Mouse (Mus musculus) hindbrain, embryonic 12.5 days (tissue): ENCODE results near the gene Rnf216. TPM values are rescaled to one million over a fixed set of nuclear protein-coding genes. Genes with fewer than 3 reads are reported as not detected.

Experiments used
- ATAC-seq: fragments of 200-750 bp; cut with Nextera tagmentation; 2 replicates; pipeline ENCODE4 v1.8.0; 2017; ENCODE audit warnings: moderate TSS enrichment; ENCODE audit not compliant: low FRiP score
- H3K27ac ChIP-seq: fragments of 300-500 bp; sonication (generic); 2 replicates; pipeline ENCODE4 v1.5.1; 2016; ENCODE audit warnings: mild to moderate bottlenecking
- H3K27me3 ChIP-seq: fragments of 300-500 bp; sonication (generic); 2 replicates; pipeline ENCODE4 v1.6.1; 2016; ENCODE audit warnings: mild to moderate bottlenecking
- H3K36me3 ChIP-seq: fragments of 300-500 bp; sonication (generic); 2 replicates; pipeline ENCODE4 v1.6.1; 2016; ENCODE audit warnings: mild to moderate bottlenecking
- H3K4me1 ChIP-seq: fragments of 300-500 bp; sonication (generic); 2 replicates; pipeline ENCODE4 v1.6.1; 2016
- H3K4me2 ChIP-seq: fragments of 300-500 bp; sonication (generic); replicated peaks from 2 replicates; pipeline ENCODE4 v1.6.1; 2016; ENCODE audit warnings: mild to moderate bottlenecking
- H3K4me3 ChIP-seq: fragments of 300-500 bp; sonication (generic); 2 replicates; pipeline ENCODE4 v1.5.1; 2016; ENCODE audit warnings: mild to moderate bottlenecking
- H3K9ac ChIP-seq: fragments of 300-500 bp; sonication (generic); 2 replicates; pipeline ENCODE4 v1.6.1; 2016; ENCODE audit warnings: mild to moderate bottlenecking, moderate library complexity
- H3K9me3 ChIP-seq: fragments of 300-500 bp; sonication (generic); replicated peaks from 2 replicates; pipeline ENCODE4 v1.6.1; 2016; ENCODE audit warnings: mild to moderate bottlenecking
- WGBS: fragments of 180-500 bp; shearing (Covaris S2); methylation state at CpG from one replicate; pipeline ENCODE4 v1.1.7; 2016; 5-methylcytosine and 5-hydroxymethylcytosine counted together
- polyA plus RNA-seq: library from polyadenylated mRNA; unstranded; fragments of >200 nt; fragmentation: Nextera tagmentation; extraction: Ambion mirVana; gene quantifications from 2 replicates; pipeline ENCODE4 v1.2.1, GENCODE M21; 2016

Rnf216 gene
- polyA plus RNA-seq, 1 experiment from 2014 or later, result 49.4 TPM

DNA sequence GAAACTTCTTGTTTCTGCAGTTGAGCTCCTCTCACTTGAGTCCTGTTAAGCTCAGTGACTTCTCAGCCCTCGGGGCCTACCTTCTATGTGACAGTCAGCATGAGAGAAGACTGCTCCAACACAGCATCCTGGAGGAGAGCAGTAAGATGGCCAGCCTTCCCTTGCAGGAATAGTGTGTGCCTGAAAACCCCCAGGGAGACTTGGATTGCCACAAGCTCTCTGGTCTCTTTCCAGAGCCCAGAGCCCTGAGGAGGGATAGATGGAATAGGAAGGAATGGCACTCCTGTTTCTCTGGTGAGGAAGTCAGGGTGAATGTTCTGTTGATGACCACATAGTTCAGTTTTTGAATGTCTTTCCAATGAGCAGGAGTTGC, 63.8 kb downstream of the Rnf216 start:
- no peaks in the 10 kb centered on the region for H3K27me3 ChIP-seq

DNA sequence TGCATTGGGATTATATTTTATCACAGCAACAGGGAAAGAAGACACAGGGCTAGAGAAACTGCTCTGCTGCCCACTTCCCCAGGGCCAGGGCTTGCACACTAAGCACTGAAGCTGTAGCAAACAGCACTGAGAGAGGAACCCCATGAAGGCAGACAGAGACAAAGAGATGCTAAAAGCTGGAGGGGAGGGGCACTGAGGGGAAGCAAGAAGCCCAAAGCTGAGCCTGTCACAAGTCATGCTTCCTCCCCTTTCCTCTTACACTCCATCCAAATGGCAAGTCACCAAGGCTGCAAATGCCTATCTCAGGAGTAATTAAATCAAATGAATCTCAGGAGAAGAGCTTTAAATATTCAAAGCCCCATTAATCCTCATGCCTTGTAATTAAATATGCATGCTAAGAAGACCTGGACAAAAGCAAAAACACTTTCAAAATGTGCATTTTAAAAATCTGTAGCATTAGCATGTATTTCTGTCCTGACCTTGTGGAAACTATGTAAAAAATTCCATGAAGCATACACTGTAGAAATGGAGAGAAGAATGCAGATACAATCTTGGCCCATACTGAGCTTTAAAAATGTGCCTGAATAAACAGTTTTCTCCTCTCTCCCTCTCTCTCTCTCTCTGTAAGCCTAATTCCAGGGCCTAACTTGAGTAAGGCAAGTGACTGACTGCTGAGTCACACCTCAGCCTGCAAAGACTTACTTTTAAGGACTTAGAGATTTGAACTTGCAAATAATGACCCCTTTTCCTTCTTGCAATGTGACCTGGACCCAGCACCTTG, 64.4 kb downstream of the Rnf216 start:
- no peak for ATAC-seq
- H3K9ac ChIP-seq, result no peak overlapping the region

More for the DNA sequence above, 63.8 kb downstream of the Rnf216 start:
- H3K4me2 ChIP-seq, result no peak overlapping the region
- peaks cover 25% of the 10 kb centered on the region for H3K4me1 ChIP-seq
- H3K27ac ChIP-seq, result peak overlapping the region; percentile 64; the same call in 1 of the 2 replicates
- WGBS, result 79% methylated on average over 1 of the region's 1 CpGs
- no peak for ATAC-seq
- 0 out of 2 replicates have a peak, but pooled peaks cover 9% of the 10 kb centered on the region for H3K36me3 ChIP-seq
- H3K9ac ChIP-seq, result no peak overlapping the region
- H3K4me3 ChIP-seq, result no peak overlapping the region
- no peaks in the 10 kb centered on the region for H3K9me3 ChIP-seq

DNA sequence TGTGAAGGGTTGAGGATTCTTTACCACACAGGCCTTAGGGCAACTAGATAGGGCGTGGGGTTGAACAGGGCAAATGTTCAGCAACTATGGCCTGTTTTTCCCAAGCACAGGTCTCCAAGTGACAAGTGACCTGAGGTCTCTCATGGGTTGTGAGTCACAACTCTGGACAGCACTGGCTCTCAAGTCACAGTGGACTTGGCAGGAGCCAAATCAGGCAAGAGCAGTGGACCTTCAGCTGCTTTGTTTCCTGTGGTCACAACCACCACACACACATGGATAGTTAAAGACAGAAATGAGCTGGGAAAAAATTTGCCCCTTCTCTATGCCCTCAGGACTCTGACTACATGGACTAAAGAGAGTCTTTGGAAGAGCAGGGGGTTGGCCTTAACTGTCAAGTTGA, 65.2 kb downstream of the Rnf216 start:
- no peaks in the 10 kb centered on the region for H3K9me3 ChIP-seq
- 0 out of 2 replicates have a peak, but pooled peaks cover 6% of the 10 kb centered on the region for H3K36me3 ChIP-seq
- H3K4me3 ChIP-seq, result no peak overlapping the region
- 94% methylated on average over 1 of the region's 1 CpGs for WGBS
- no peak for ATAC-seq
- no peak overlapping the region for H3K4me2 ChIP-seq
- no peak overlapping the region for H3K9ac ChIP-seq
- H3K27me3 ChIP-seq, result no peaks in the 10 kb centered on the region
- H3K4me1 ChIP-seq, result peaks cover 25% of the 10 kb centered on the region
- H3K27ac ChIP-seq, result peak overlapping the region; percentile 77; the same call in 1 of the 2 replicates

More for the DNA sequence above, 64.4 kb downstream of the Rnf216 start:
- Histone ChIP-seq H3K27ac (peak overlapping the region; percentile 77), H3K9me3 (no peaks in the 10 kb centered on the region), H3K36me3 (0 out of 2 replicates have a peak, but pooled peaks cover 6% of the 10 kb centered on the region), H3K4me3 (no peak overlapping the region), H3K4me1 (peaks cover 25% of the 10 kb centered on the region), H3K27me3 (no peaks in the 10 kb centered on the region), H3K4me2 (no peak overlapping the region)

DNA sequence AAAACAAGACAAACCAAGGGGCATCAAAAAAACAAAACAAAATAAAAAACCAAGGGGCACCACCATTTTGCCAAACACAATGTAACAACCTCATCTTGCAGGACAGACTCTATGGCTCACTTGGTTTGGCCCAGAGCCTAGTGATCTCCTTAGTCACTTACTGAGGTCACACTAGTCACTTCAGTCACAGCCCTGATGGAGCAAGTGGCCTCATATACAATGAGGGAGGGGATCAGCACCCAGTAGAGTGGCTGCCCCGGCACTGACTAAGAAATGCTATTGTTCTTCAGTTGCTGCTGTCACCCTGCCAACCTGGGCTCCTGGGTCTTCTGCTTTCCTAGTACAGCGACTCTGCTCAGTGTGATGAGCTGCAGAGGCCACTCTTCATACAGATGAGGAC, 68.9 kb downstream of the Rnf216 start:
- H3K9ac ChIP-seq, result no peak overlapping the region
- H3K4me3 ChIP-seq, result no peak overlapping the region
- no peaks in the 10 kb centered on the region for H3K9me3 ChIP-seq
- H3K4me1 ChIP-seq, result peaks cover 8% of the 10 kb centered on the region
- H3K4me2 ChIP-seq, result no peak overlapping the region
- 63% methylated on average over 2 of the region's 2 CpGs for WGBS
- no peaks in the 10 kb centered on the region for H3K27me3 ChIP-seq
- H3K27ac ChIP-seq, result no peak overlapping the region
- H3K36me3 ChIP-seq, result 0 out of 2 replicates have a peak, but pooled peaks cover 10% of the 10 kb centered on the region
- no peak for ATAC-seq

DNA sequence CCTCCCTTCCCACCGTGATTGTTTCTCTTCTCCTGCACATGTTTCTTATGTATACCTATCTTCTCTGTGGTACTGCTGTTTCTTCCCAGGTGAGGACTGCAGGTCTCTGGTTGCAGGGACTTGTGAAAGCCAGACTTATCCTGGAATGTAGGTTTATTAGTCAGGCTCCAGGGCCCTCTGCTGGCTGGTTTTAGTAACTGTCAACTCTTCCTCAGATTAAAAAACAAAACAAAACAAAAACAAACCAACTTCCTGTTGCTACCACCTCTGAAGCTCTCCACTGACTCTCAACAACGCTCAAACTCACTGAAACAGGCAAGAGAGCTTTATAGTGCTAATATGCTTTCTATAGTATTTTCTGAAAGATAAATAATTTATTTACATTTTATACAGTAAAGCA, 69.5 kb downstream of the Rnf216 start:
- no peak overlapping the region for H3K4me2 ChIP-seq
- H3K9ac ChIP-seq, result no peak overlapping the region
- no peak overlapping the region for H3K4me3 ChIP-seq
- H3K4me1 ChIP-seq, result peaks cover 3% of the 10 kb centered on the region
- H3K27me3 ChIP-seq, result no peaks in the 10 kb centered on the region
- no peak overlapping the region for H3K27ac ChIP-seq
- H3K36me3 ChIP-seq, result 0 out of 2 replicates have a peak, but pooled peaks cover 13% of the 10 kb centered on the region
- H3K9me3 ChIP-seq, result no peaks in the 10 kb centered on the region
- ATAC-seq, result no peak
- WGBS, result 93% methylated on average over 2 of the region's 2 CpGs

DNA sequence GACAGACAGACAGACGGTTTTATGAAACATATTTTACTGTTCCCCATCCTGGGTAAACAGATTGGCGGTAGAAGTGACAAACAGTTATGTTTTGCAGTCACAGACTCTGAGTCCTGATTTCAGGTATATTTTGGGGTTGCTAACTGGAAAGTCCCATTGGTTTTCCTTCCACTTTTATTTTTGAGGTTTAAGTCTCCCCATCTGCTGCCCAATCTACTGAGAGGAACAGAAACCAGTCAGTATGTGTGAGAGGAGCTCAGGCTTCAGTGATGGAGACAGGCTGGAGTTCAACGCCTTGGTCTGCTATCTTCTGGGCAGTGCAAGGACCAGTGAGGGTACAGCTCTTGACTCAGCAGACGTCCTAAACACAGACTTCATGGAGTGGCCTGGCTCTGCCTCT, 74.0 kb downstream of the Rnf216 start:
- Histone ChIP-seq H3K27me3 (no peaks in the 10 kb centered on the region), H3K4me3 (no peak overlapping the region), H3K36me3 (0 out of 2 replicates have a peak, but pooled peaks cover 13% of the 10 kb centered on the region), H3K4me1 (no peaks in the 10 kb centered on the region), H3K4me2 (no peak overlapping the region), H3K27ac (no peak overlapping the region), H3K9ac (no peak overlapping the region), H3K9me3 (no peaks in the 10 kb centered on the region)
- no peak for ATAC-seq
- 86% methylated on average over 4 of the region's 4 CpGs for WGBS

DNA sequence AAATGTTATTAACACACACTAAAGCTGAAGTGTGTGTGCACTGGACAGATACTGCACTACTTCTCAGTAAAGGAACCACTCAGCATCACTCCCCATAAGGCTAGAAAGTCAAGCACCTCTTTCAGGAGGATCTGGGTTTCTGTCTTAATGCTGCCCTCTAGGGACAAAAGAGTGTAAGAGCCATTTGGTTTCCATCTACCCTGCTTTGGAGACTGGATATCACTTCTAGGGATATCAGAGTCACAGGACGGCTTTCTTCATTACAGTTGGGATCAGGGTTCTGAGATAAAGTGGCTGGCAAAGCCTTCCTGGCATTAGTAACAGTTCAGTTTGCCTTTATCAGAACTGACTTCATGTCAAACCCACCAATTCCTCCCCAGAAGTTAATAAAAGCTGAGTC, 75.6 kb downstream of the Rnf216 start:
- 18% methylated on average over 1 of the region's 1 CpGs for WGBS
- Histone ChIP-seq H3K9ac (no peak overlapping the region), H3K9me3 (no peaks in the 10 kb centered on the region), H3K27me3 (no peaks in the 10 kb centered on the region), H3K4me1 (peaks cover 5% of the 10 kb centered on the region; the same call in 1 of the 2 replicates), H3K4me3 (no peak overlapping the region), H3K36me3 (0 out of 2 replicates have a peak, but pooled peaks cover 13% of the 10 kb centered on the region), H3K27ac (no peak overlapping the region), H3K4me2 (no peak overlapping the region)
- ATAC-seq, result no peak

DNA sequence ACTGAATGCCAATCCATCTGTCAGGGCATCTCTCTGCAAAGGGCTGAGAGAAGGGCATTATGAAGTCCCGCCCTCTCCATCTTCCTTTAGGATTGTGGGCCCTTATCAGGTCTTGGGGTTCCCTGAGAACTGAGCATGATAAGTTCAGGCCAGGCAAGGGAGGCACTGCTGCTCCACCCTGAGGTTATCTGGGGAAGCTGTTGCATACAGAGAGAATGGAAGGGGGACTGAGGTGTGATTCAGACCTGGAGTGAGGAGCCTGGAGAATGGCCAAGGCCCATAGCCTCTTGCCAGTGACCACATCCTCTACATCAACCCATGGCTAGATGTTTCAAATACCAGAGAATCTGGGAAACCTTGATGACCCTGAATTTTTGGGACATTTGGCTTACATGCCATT, 76.7 kb downstream of the Rnf216 start:
- H3K36me3 ChIP-seq, result 0 out of 2 replicates have a peak, but pooled peaks cover 11% of the 10 kb centered on the region
- 92% methylated on average over 1 of the region's 1 CpGs for WGBS

DNA sequence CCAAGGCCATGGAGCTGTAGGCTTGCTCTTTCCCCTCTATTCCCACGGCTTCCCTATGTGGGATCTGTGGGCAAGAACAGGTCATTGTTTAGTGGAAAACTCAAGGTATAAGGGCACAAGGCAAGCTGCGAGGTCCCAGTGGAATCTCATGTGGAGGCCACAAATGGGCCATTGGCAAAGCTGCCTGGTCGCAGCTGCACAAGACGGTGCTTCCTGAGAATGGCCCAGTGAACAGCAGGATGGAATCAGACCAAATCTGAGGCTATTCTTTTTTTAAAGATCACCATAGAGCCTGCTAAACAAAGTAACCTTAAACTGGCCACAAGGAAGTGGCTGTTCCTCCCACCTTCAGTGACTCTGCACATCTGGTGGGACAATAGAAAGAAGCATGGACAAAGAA, 77.5 kb downstream of the Rnf216 start:
- Histone ChIP-seq H3K9me3 (no peaks in the 10 kb centered on the region), H3K36me3 (0 out of 2 replicates have a peak, but pooled peaks cover 11% of the 10 kb centered on the region), H3K4me3 (no peak overlapping the region), H3K4me1 (peaks cover 16% of the 10 kb centered on the region), H3K4me2 (no peak overlapping the region), H3K27me3 (no peaks in the 10 kb centered on the region), H3K9ac (no peak overlapping the region), H3K27ac (no peak overlapping the region)
- 93% methylated on average over 4 of the region's 4 CpGs for WGBS
- ATAC-seq, result no peak

More for the DNA sequence above, 76.7 kb downstream of the Rnf216 start:
- no peaks in the 10 kb centered on the region for H3K9me3 ChIP-seq
- H3K4me1 ChIP-seq, result peaks cover 16% of the 10 kb centered on the region
- H3K27ac ChIP-seq, result no peak overlapping the region
- H3K27me3 ChIP-seq, result no peaks in the 10 kb centered on the region
- ATAC-seq, result no peak
- H3K4me3 ChIP-seq, result no peak overlapping the region
- no peak overlapping the region for H3K9ac ChIP-seq
- H3K4me2 ChIP-seq, result no peak overlapping the region

DNA sequence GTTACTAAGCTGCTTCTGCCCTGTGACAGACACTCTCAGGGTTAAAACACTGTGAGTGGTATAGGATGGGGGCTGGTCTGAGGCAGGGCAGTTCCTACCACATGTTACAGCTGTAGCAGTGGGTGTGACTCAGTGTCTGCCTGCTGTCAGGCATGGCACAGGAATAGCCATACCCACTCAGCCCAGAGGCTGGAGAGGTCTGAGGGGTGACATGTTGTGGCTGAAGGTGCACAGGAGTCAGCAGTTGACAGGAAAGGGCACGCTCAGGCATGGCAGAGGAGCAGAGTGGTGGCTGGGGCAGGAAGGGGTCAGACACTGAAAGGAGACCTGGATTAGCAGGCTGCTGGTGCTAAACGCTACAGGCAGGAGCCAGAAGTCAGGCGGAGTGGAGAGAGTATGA, 78.7 kb downstream of the Rnf216 start:
- 81% methylated on average over 3 of the region's 3 CpGs for WGBS
- H3K9ac ChIP-seq, result no peak overlapping the region
- peaks cover 16% of the 10 kb centered on the region for H3K4me1 ChIP-seq

DNA sequence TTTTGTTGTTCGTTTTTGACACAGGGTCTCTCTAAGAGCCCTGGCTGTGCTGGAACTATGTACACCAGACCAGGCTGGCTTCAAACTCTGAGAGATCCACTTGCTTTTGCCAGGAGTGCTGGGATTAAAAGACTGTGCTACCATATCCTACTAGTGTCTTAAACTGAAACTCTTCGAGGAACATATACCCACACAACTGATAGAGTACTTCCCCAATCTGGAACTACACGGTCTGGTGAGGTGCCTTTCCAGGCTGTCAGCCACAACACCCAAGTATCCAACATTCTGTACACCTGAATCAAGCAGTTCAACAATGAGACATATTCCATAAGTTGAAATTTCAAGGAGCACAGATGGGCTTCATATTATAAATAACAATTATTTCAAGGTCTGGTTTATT, 79.5 kb downstream of the Rnf216 start:
- ATAC-seq, result no peak
- no peak overlapping the region for H3K27ac ChIP-seq
- peaks cover 16% of the 10 kb centered on the region for H3K4me1 ChIP-seq
- H3K4me2 ChIP-seq, result no peak overlapping the region
- no peak overlapping the region for H3K4me3 ChIP-seq
- H3K9ac ChIP-seq, result no peak overlapping the region
- H3K36me3 ChIP-seq, result 0 out of 2 replicates have a peak, but pooled peaks cover 6% of the 10 kb centered on the region
- no peaks in the 10 kb centered on the region for H3K27me3 ChIP-seq
- no peaks in the 10 kb centered on the region for H3K9me3 ChIP-seq
- 88% methylated on average over 3 of the region's 3 CpGs for WGBS

More for the DNA sequence above, 78.7 kb downstream of the Rnf216 start:
- Histone ChIP-seq H3K4me3 (no peak overlapping the region), H3K27ac (no peak overlapping the region), H3K4me2 (no peak overlapping the region), H3K36me3 (0 out of 2 replicates have a peak, but pooled peaks cover 11% of the 10 kb centered on the region), H3K27me3 (no peaks in the 10 kb centered on the region), H3K9me3 (no peaks in the 10 kb centered on the region)
- ATAC-seq, result no peak

DNA sequence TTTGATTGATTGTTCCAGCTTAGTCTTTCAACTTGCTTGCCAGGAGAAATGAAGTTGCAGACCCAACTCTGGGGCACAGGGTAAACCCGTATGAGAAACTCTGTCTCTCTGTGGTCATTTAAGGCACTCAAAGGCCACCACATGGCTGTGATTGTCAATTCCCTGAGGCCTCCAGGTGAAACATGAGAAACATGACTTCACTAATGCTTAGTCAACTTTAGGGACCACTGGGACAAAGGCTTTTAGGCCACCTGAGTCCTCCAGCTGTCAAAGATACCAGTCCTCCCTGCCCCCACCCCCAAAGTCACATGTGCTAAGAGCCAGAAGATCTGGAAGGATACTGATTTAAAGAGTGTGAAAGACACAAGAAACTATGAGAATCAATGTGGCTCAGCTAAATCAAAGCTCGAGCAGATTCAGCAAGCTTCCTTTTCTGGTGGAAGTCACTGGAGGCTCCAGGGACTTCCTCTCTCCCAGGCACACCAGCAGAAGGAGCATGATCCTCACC, 80.1 kb downstream of the Rnf216 start:
- ATAC-seq, result no peak
- WGBS, result 42% methylated on average over 2 of the region's 2 CpGs
- H3K27ac ChIP-seq, result no peak overlapping the region

More for the DNA sequence above, 80.1 kb downstream of the Rnf216 start:
- no peaks in the 10 kb centered on the region for H3K9me3 ChIP-seq
- H3K4me3 ChIP-seq, result no peak overlapping the region
- H3K9ac ChIP-seq, result no peak overlapping the region
- H3K4me1 ChIP-seq, result peaks cover 16% of the 10 kb centered on the region
- H3K27me3 ChIP-seq, result no peaks in the 10 kb centered on the region
- H3K36me3 ChIP-seq, result peaks cover 10% of the 10 kb centered on the region
- no peak overlapping the region for H3K4me2 ChIP-seq
